Mouse (Mus musculus) neural tube, embryonic 12.5 days (tissue): ENCODE results near the gene Psap. TPM values are rescaled to one million over a fixed set of nuclear protein-coding genes. Genes with fewer than 3 reads are reported as not detected.
A peak's percentile ranks its signal among the peaks of the same experiment; 100 is the strongest.

Experiments
- ATAC-seq: fragments of 200-750 bp; cut with Nextera tagmentation; 2 replicates; pipeline ENCODE4 v1.8.0; 2017; ENCODE audit warnings: low read depth, mild to moderate bottlenecking, moderate TSS enrichment, moderate library complexity; ENCODE audit not compliant: low FRiP score
- H3K27ac ChIP-seq: fragments of 300-500 bp; sonication (generic); 2 replicates; pipeline ENCODE4 v1.5.1; 2016
- H3K27me3 ChIP-seq: fragments of 300-500 bp; sonication (generic); replicated peaks from 2 replicates; pipeline ENCODE4 v1.6.1; 2016; ENCODE audit warnings: mild to moderate bottlenecking
- H3K36me3 ChIP-seq: fragments of 300-500 bp; sonication (generic); 2 replicates; pipeline ENCODE4 v1.6.1; 2016; ENCODE audit warnings: mild to moderate bottlenecking
- H3K4me1 ChIP-seq: fragments of 300-500 bp; sonication (generic); 2 replicates; pipeline ENCODE4 v1.6.1; 2016
- H3K4me2 ChIP-seq: fragments of 300-500 bp; sonication (generic); replicated peaks from 2 replicates; pipeline ENCODE4 v1.6.1; 2016; ENCODE audit warnings: mild to moderate bottlenecking
- H3K4me3 ChIP-seq: fragments of 300-500 bp; sonication (generic); 2 replicates; pipeline ENCODE4 v1.5.1; 2016
- H3K9ac ChIP-seq: fragments of 300-500 bp; sonication (generic); 2 replicates; pipeline ENCODE4 v1.6.1; 2016; ENCODE audit warnings: mild to moderate bottlenecking
- H3K9me3 ChIP-seq: fragments of 300-500 bp; sonication (generic); 2 replicates; pipeline ENCODE4 v1.6.1; 2016; ENCODE audit warnings: mild to moderate bottlenecking
- WGBS: fragments of 180-500 bp; shearing (Covaris S2); methylation state at CpG from one replicate; pipeline ENCODE4 v1.1.7; 2016; 5-methylcytosine and 5-hydroxymethylcytosine counted together
- polyA plus RNA-seq: library from polyadenylated mRNA; unstranded; fragments of >200 nt; fragmentation: Nextera tagmentation; extraction: Ambion mirVana; gene quantifications from 2 replicates; pipeline ENCODE4 v1.2.1, GENCODE M21; 2016

Gene Psap
- polyA plus RNA-seq, 1 experiment from 2014 or later, result 101 TPM

GRCm38 (mm10) chr10:60295356-60295755 lies 17.9 kb downstream of the Psap start:
- Histone ChIP-seq H3K27ac (no peak overlapping the region), H3K9ac (no peak overlapping the region), H3K27me3 (no peaks in the 10 kb centered on the region), H3K4me1 (no peaks in the 10 kb centered on the region), H3K9me3 (no peaks in the 10 kb centered on the region), H3K4me2 (no peak overlapping the region), H3K4me3 (no peak overlapping the region), H3K36me3 (peaks cover 83% of the 10 kb centered on the region)
- ATAC-seq, result no peak
- WGBS, result 87% methylated on average over 3 of the region's 3 CpGs

GRCm38 (mm10) chr10:60296027-60296426 lies 18.6 kb downstream of the Psap start:
- Histone ChIP-seq H3K27ac (no peak overlapping the region), H3K36me3 (peaks cover 90% of the 10 kb centered on the region), H3K4me1 (no peaks in the 10 kb centered on the region), H3K9me3 (no peaks in the 10 kb centered on the region), H3K9ac (no peak overlapping the region), H3K27me3 (no peaks in the 10 kb centered on the region), H3K4me3 (no peak overlapping the region), H3K4me2 (no peak overlapping the region)
- no peak for ATAC-seq
- WGBS, result 86% methylated on average over 9 of the region's 9 CpGs

GRCm38 (mm10) chr10:60299636-60300035 lies 22.2 kb downstream of the Psap start:
- H3K4me1 ChIP-seq, result no peaks in the 10 kb centered on the region
- no peaks in the 10 kb centered on the region for H3K27me3 ChIP-seq
- no peak overlapping the region for H3K9ac ChIP-seq
- no peaks in the 10 kb centered on the region for H3K9me3 ChIP-seq
- ATAC-seq, result no peak
- H3K36me3 ChIP-seq, result peaks cover 81% of the 10 kb centered on the region
- 98% methylated on average over 12 of the region's 12 CpGs for WGBS
- H3K4me3 ChIP-seq, result no peak overlapping the region
- H3K4me2 ChIP-seq, result no peak overlapping the region
- no peak overlapping the region for H3K27ac ChIP-seq

- Histone ChIP-seq H3K4me3 (no peak overlapping the region), H3K4me2 (no peak overlapping the region), H3K27me3 (no peaks in the 10 kb centered on the region), H3K9ac (no peak overlapping the region), H3K9me3 (no peaks in the 10 kb centered on the region), H3K4me1 (no peaks in the 10 kb centered on the region), H3K36me3 (peaks cover 51% of the 10 kb centered on the region), H3K27ac (no peak overlapping the region)
- ATAC-seq, result no peak
- 89% methylated on average over 17 of the region's 17 CpGs for WGBS
Measured at GRCm38 (mm10) chr10:60303419-60303818, 26.0 kb downstream of the Psap start.

GRCm38 (mm10) chr10:60304854-60305628 lies 27.6 kb downstream of the Psap start:
- Histone ChIP-seq H3K36me3 (peaks cover 34% of the 10 kb centered on the region), H3K4me1 (no peaks in the 10 kb centered on the region), H3K9ac (no peak overlapping the region), H3K27me3 (no peaks in the 10 kb centered on the region), H3K27ac (no peak overlapping the region), H3K4me2 (no peak overlapping the region), H3K4me3 (no peak overlapping the region), H3K9me3 (no peaks in the 10 kb centered on the region)
- peak; percentile 73 for ATAC-seq
- whole genome bisulfite sequencing, result 71% methylated on average over 15 of the region's 15 CpGs

- no peak for ATAC-seq
- Histone ChIP-seq H3K9ac (no peak overlapping the region), H3K36me3 (no peaks in the 10 kb centered on the region), H3K4me1 (no peaks in the 10 kb centered on the region), H3K4me2 (no peak overlapping the region), H3K27me3 (no peaks in the 10 kb centered on the region), H3K4me3 (no peak overlapping the region), H3K27ac (no peak overlapping the region), H3K9me3 (no peaks in the 10 kb centered on the region)
- 92% methylated on average over 13 of the region's 13 CpGs for WGBS
Measured at GRCm38 (mm10) chr10:60310629-60311028, 33.2 kb downstream of the Psap start.

GRCm38 (mm10) chr10:60313606-60314005 lies 36.2 kb downstream of the Psap start:
- Histone ChIP-seq H3K27me3 (no peaks in the 10 kb centered on the region), H3K27ac (no peak overlapping the region), H3K4me2 (no peak overlapping the region), H3K36me3 (no peaks in the 10 kb centered on the region), H3K4me3 (no peak overlapping the region), H3K9ac (no peak overlapping the region), H3K4me1 (no peaks in the 10 kb centered on the region), H3K9me3 (no peaks in the 10 kb centered on the region)
- 94% methylated on average over 5 of the region's 5 CpGs for WGBS
- ATAC-seq, result no peak

GRCm38 (mm10) chr10:60316166-60316565 lies 38.7 kb downstream of the Psap start:
- Histone ChIP-seq H3K4me1 (no peaks in the 10 kb centered on the region), H3K4me3 (no peak overlapping the region), H3K36me3 (no peaks in the 10 kb centered on the region), H3K27ac (no peak overlapping the region), H3K27me3 (no peaks in the 10 kb centered on the region), H3K9me3 (0 out of 2 replicates have a peak, but pooled peaks cover 4% of the 10 kb centered on the region), H3K4me2 (no peak overlapping the region), H3K9ac (no peak overlapping the region)
- whole genome bisulfite sequencing, result 90% methylated on average over 4 of the region's 4 CpGs
- ATAC-seq, result no peak

GRCm38 (mm10) chr10:60328963-60329650 lies 51.7 kb downstream of the Psap start:
- H3K4me3 ChIP-seq, result no peak overlapping the region
- no peaks in the 10 kb centered on the region for H3K4me1 ChIP-seq
- no peaks in the 10 kb centered on the region for H3K36me3 ChIP-seq
- H3K9ac ChIP-seq, result no peak overlapping the region
- WGBS, result 89% methylated on average over 11 of the region's 11 CpGs
- H3K27me3 ChIP-seq, result no peaks in the 10 kb centered on the region
- no peak overlapping the region for H3K27ac ChIP-seq
- ATAC-seq, result no peak
- H3K9me3 ChIP-seq, result no peaks in the 10 kb centered on the region
- no peak overlapping the region for H3K4me2 ChIP-seq

- WGBS, result 83% methylated on average over 7 of the region's 7 CpGs
- no peaks in the 10 kb centered on the region for H3K9me3 ChIP-seq
- H3K4me2 ChIP-seq, result no peak overlapping the region
- no peaks in the 10 kb centered on the region for H3K36me3 ChIP-seq
- no peak overlapping the region for H3K27ac ChIP-seq
- H3K27me3 ChIP-seq, result no peaks in the 10 kb centered on the region
- no peak for ATAC-seq
- no peak overlapping the region for H3K9ac ChIP-seq
- H3K4me1 ChIP-seq, result no peaks in the 10 kb centered on the region
- no peak overlapping the region for H3K4me3 ChIP-seq
Measured at GRCm38 (mm10) chr10:60334583-60334982, 57.2 kb downstream of the Psap start.

- Histone ChIP-seq H3K9me3 (no peaks in the 10 kb centered on the region), H3K4me2 (no peak overlapping the region), H3K36me3 (no peaks in the 10 kb centered on the region), H3K27ac (no peak overlapping the region), H3K4me3 (no peak overlapping the region), H3K27me3 (no peaks in the 10 kb centered on the region), H3K9ac (no peak overlapping the region), H3K4me1 (no peaks in the 10 kb centered on the region)
- no peak for ATAC-seq
- 90% methylated on average over 4 of the region's 4 CpGs for WGBS
Measured at GRCm38 (mm10) chr10:60335021-60335420, 57.6 kb downstream of the Psap start.

- WGBS, result 79% methylated on average over 9 of the region's 9 CpGs
Measured at GRCm38 (mm10) chr10:60341528-60341927, 64.1 kb downstream of the Psap start.

More at GRCm38 (mm10) chr10:60341528-60341927, 64.1 kb downstream of the Psap start:
- H3K36me3 ChIP-seq, result no peaks in the 10 kb centered on the region
- no peak overlapping the region for H3K4me3 ChIP-seq
- peaks cover 4% of the 10 kb centered on the region for H3K4me1 ChIP-seq
- H3K27me3 ChIP-seq, result no peaks in the 10 kb centered on the region; the same call in 1 of the 2 replicates
- H3K9ac ChIP-seq, result no peak overlapping the region
- ATAC-seq, result no peak
- no peak overlapping the region for H3K4me2 ChIP-seq
- H3K9me3 ChIP-seq, result no peaks in the 10 kb centered on the region
- H3K27ac ChIP-seq, result no peak overlapping the region
